Mouse (Mus musculus) intestine, embryonic 14.5 days (tissue): Measurements from ENCODE around the gene Brwd1. TPM values are rescaled to one million over a fixed set of nuclear protein-coding genes. Genes with fewer than 3 reads are reported as not detected.

ENCODE experiments used
- ATAC-seq: fragments of 200-750 bp; cut with Nextera tagmentation; replicated peaks from 2 replicates; pipeline ENCODE4 v1.8.0; 2017; ENCODE audit warnings: low read depth, moderate number of reproducible peaks, moderate TSS enrichment, moderate library complexity; ENCODE audit not compliant: low FRiP score, low TSS enrichment
- DNase-seq: peaks from one replicate; pipeline ENCODE4 v3.0.0-alpha.2; 2018; ENCODE audit warnings: low spot score
- H3K27ac ChIP-seq: fragments of 300-500 bp; sonication (generic); 2 replicates; pipeline ENCODE4 v1.5.1; 2014; ENCODE audit warnings: low read depth, mild to moderate bottlenecking, control low read depth
- H3K27me3 ChIP-seq: fragments of 300-500 bp; sonication (generic); replicated peaks from 2 replicates; pipeline ENCODE4 v1.6.1; 2014; ENCODE audit warnings: low read length, control low read depth; ENCODE audit not compliant: control insufficient read depth, insufficient read depth
- H3K36me3 ChIP-seq: fragments of 300-500 bp; sonication (generic); 2 replicates; pipeline ENCODE4 v1.6.1; 2014; ENCODE audit warnings: low read length, control low read depth; ENCODE audit not compliant: control insufficient read depth, insufficient read depth
- H3K4me1 ChIP-seq: fragments of 300-500 bp; sonication (generic); replicated peaks from 2 replicates; pipeline ENCODE4 v1.6.1; 2014; ENCODE audit warnings: low read length, control low read depth, mixed read lengths; ENCODE audit not compliant: control insufficient read depth, insufficient read depth
- H3K4me2 ChIP-seq: fragments of 300-500 bp; sonication (generic); 2 replicates; pipeline ENCODE4 v1.6.1; 2014; ENCODE audit warnings: low read length
- H3K4me3 ChIP-seq: fragments of 300-500 bp; sonication (generic); 2 replicates; pipeline ENCODE4 v1.5.1; 2014; ENCODE audit warnings: low read depth, low read length, control low read depth, mixed read lengths
- H3K9ac ChIP-seq: fragments of 300-500 bp; sonication (generic); 2 replicates; pipeline ENCODE4 v1.6.1; 2014; ENCODE audit warnings: mild to moderate bottlenecking, low read length
- H3K9me3 ChIP-seq: fragments of 300-500 bp; sonication (generic); 2 replicates; pipeline ENCODE4 v1.6.1; 2016; ENCODE audit warnings: low read length, control low read depth; ENCODE audit not compliant: control insufficient read depth
- WGBS: fragments of 180-500 bp; shearing (Covaris S2); extraction: QIAGEN DNeasy Blood & Tissue Kit; methylation state at CpG from one replicate; pipeline ENCODE4 v1.1.7; 2014; 5-methylcytosine and 5-hydroxymethylcytosine counted together
- polyA plus RNA-seq: library from polyadenylated mRNA; unstranded; fragments of >200 nt; fragmentation: Nextera tagmentation; extraction: Ambion mirVana; gene quantifications from 2 replicates; pipeline ENCODE4 v1.2.1, GENCODE M21; 2014

Gene Brwd1
- polyA plus RNA-seq, 1 experiment from 2014 or later: 99.6 TPM

DNA sequence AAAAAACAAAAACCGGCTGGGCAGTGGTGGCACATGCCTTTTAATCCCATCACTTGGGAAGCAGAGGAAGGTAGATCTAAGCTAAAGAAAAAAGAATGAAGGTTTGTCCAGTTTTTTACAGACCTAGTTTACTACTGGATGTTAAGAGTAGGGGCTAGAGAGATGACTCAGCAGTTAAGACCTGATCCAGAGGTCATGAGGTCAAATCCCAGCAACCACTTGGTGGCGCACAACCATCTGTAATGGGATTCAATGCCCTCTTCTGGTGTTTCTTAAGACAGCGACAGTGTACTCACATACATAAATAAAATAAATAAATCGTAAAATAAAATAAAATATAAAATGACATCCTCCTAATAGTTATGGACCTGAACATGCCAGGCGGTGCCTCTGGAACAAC lies 38.2 kb downstream of the Brwd1 start:
- WGBS: 64% methylated on average over 5 of the region's 5 CpGs
- no peaks in the 10 kb centered on the region for H3K4me1 ChIP-seq
- H3K4me3 ChIP-seq: no peak overlapping the region
- H3K36me3 ChIP-seq: peaks cover 87% of the 10 kb centered on the region
- H3K4me2 ChIP-seq: no peak overlapping the region
- DNase-seq (no peak), ATAC-seq (no peak)
- H3K27me3 ChIP-seq: no peaks in the 10 kb centered on the region
- H3K9me3 ChIP-seq: no peaks in the 10 kb centered on the region
- H3K27ac ChIP-seq: no peak overlapping the region
- no peak overlapping the region for H3K9ac ChIP-seq

DNA sequence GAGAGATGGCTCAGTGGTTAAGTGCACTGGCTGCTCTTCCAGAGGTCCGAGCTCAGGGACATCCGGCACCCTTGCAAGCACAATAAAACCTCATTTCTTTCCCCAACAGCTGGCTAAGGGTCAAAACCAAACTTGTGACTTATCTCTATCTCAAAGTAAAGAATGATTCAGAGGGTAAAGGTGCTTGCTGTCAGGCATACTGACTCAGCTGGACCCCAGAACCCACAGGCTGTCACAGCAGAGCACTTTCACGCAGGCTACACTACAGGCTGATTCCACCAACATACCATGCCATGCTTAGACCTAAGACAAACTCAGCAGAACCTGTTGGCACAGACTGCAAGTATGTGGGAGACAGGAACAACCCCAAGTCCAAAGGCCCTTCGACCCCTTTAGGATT lies 41.6 kb downstream of the Brwd1 start:
- H3K4me2 ChIP-seq: no peak overlapping the region
- no peaks in the 10 kb centered on the region for H3K4me1 ChIP-seq
- no peaks in the 10 kb centered on the region for H3K27me3 ChIP-seq
- H3K9ac ChIP-seq: no peak overlapping the region
- H3K9me3 ChIP-seq: no peaks in the 10 kb centered on the region
- WGBS: 87% methylated on average over 4 of the region's 4 CpGs
- ATAC-seq (no peak), DNase-seq (no peak)
- H3K36me3 ChIP-seq: peaks cover 97% of the 10 kb centered on the region
- no peak overlapping the region for H3K4me3 ChIP-seq
- no peak overlapping the region for H3K27ac ChIP-seq

DNA sequence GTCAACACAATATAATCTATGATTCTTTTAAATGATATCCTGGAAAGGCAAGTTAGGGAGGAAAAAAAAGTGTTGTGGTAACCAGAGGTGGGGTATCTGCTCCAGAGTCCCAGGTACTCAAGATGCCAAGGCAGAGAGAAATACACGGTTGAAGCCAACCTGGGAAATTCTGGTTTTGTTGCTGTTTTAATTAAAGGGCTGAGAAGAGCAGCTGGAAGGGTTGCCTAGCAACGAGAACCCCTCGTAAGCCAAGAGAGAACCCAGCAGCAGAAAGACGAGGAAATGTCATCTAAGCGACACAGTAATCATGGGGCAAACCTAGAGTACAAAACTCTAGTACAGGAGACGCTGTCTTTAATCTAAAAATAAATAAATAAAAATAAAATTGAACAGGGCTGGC lies 42.8 kb downstream of the Brwd1 start:
- Histone ChIP-seq H3K9ac (no peak overlapping the region), H3K4me1 (no peaks in the 10 kb centered on the region), H3K27ac (no peak overlapping the region), H3K36me3 (peaks cover 98% of the 10 kb centered on the region), H3K4me3 (no peak overlapping the region), H3K9me3 (no peaks in the 10 kb centered on the region), H3K27me3 (no peaks in the 10 kb centered on the region), H3K4me2 (no peak overlapping the region)
- ATAC-seq (no peak), DNase-seq (no peak)
- WGBS: 70% methylated on average over 6 of the region's 6 CpGs

DNA sequence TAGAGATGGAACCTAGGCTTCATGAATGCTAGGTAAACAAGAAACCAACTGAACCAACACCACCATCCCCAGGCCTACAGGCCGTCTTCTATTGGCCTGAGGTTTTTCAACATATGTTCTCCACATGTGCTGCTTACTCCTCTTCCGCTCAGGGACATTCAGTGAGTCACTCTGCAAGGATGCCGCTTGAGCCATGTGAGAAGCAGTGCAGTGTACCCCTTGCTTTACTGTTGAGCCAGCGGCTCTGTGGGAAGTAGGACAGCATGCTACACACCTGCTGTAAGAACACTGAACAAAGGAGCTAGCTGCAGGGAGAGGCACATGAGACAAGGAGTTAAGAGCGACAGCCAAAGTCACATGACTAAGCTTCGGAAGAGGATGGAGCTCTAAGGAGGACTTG lies 47.9 kb downstream of the Brwd1 start:
- 94% methylated on average over 6 of the region's 6 CpGs for WGBS
- Histone ChIP-seq H3K4me1 (no peaks in the 10 kb centered on the region), H3K4me2 (no peak overlapping the region), H3K9me3 (no peaks in the 10 kb centered on the region), H3K27ac (no peak overlapping the region), H3K27me3 (no peaks in the 10 kb centered on the region), H3K4me3 (no peak overlapping the region), H3K9ac (no peak overlapping the region), H3K36me3 (peaks cover 98% of the 10 kb centered on the region)
- DNase-seq: no peak
- ATAC-seq: no peak

DNA sequence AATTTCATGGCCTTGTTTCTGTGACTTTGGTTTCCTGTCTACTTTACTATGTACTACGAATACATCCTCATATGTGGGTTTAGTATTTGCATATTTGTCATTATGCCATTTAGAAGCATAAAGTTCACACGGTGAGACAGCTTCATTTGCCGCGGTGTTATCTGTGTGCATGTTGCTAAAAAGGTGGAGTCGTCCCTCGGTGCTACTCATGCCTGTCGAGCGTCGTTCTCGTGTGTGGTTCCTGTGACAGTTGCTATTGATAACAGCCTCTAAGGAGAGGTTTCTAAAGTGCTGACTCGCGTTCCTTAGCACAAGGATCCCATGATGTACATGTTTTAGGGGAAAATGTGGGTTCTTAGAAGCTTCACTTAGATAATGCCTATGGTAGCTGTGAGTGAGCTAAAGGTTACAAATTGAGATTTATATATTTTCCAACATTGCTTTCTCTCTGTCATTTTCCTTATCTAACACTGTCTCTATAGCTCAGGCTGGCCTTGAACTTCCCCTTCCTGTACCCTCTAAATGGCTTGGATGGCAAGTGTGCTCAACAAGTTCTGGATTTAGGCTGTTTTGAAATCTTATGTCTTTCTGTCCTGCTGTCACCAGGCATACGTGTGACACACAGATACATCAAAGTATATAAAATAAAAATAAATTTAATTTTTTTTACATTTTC lies 49.8 kb downstream of the Brwd1 start:
- no peak overlapping the region for H3K4me2 ChIP-seq
- no peaks in the 10 kb centered on the region for H3K9me3 ChIP-seq
- H3K4me1 ChIP-seq: no peaks in the 10 kb centered on the region
- no peak overlapping the region for H3K27ac ChIP-seq
- peaks cover 97% of the 10 kb centered on the region for H3K36me3 ChIP-seq
- no peak for DNase-seq
- 88% methylated on average over 13 of the region's 13 CpGs for WGBS
- ATAC-seq: no peak
- H3K27me3 ChIP-seq: no peaks in the 10 kb centered on the region
- H3K9ac ChIP-seq: no peak overlapping the region
- H3K4me3 ChIP-seq: no peak overlapping the region

DNA sequence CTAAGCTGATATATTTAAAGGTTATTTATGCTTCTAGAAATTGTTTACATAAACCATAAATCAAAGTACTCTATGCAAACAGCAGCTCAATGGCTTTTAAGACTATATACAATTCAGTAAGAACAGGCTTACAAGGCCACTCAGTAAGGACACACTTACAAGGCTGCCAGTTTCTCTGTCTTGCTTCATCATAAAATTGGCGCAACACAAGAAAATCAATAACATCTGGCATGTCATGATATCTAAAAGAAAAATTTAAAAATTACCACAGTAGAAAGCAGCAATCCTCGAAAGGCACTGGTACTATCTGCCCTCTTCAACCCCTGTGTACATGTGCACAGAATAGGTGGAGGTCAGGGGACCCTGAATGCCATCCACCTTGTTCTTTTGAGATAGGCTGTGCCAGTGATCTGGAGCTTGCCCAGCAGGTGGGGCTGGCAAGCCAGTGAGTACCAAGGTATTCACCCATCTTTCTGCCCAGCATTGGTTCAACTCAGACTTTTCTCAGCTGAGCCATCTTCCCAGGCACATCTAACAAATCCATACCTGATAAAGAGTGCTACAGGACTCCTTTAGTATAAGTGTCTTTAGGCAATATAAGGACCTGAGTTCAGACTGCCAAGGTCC lies 51.7 kb downstream of the Brwd1 start:
- Histone ChIP-seq H3K9ac (no peak overlapping the region), H3K4me2 (no peak overlapping the region), H3K4me3 (no peak overlapping the region), H3K36me3 (peaks cover 97% of the 10 kb centered on the region), H3K27me3 (no peaks in the 10 kb centered on the region), H3K27ac (no peak overlapping the region), H3K4me1 (no peaks in the 10 kb centered on the region), H3K9me3 (no peaks in the 10 kb centered on the region)
- WGBS: 90% methylated on average over 2 of the region's 2 CpGs
- DNase-seq (no peak), ATAC-seq (no peak)

DNA sequence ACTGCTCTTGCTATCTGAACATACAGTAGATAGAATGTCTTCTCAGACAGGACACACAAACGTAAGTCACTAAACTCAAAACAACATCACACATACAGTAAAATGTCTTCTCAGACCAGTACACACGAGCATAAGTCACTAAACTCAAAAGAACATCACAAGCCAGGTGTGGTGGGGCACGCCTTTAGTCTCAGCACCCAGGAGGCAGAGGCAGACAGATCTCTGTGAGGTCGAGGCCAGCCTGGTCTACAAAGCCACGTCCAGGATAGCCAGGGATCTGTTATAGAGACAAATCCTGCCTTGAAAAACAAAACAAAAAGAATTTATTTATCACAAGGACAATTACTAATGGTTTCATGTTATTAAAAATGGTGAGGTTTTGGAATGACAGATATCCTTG lies 56.1 kb downstream of the Brwd1 start:
- Histone ChIP-seq H3K9me3 (no peaks in the 10 kb centered on the region), H3K4me2 (no peak overlapping the region), H3K27me3 (no peaks in the 10 kb centered on the region), H3K27ac (no peak overlapping the region), H3K9ac (no peak overlapping the region), H3K36me3 (peaks cover 91% of the 10 kb centered on the region), H3K4me1 (no peaks in the 10 kb centered on the region), H3K4me3 (no peak overlapping the region)
- ATAC-seq (no peak), DNase-seq (no peak)
- 88% methylated on average over 5 of the region's 5 CpGs for WGBS

DNA sequence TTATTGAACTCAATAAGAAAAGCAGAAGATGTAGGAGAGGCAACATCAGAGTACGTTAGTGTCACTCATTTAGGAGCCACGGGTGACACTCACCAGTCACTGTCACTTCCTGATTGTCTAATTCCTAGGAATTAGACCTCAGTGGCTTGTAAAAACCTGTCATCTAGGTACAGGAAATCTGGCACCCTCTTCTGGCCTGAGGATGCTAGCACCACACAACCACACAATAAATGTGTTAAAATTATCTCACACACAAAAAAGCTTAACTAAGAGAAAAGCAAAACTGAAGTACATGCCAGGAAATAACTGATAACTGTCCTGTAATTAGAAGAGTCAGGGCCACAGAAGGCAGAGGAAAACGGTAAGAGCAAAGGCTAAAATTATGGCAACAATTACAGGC lies 57.1 kb downstream of the Brwd1 start:
- no peak overlapping the region for H3K27ac ChIP-seq
- peaks cover 91% of the 10 kb centered on the region for H3K36me3 ChIP-seq
- no peak overlapping the region for H3K9ac ChIP-seq
- DNase-seq (no peak), ATAC-seq (no peak)
- no peak overlapping the region for H3K4me3 ChIP-seq
- H3K9me3 ChIP-seq: no peaks in the 10 kb centered on the region
- H3K27me3 ChIP-seq: no peaks in the 10 kb centered on the region
- 80% methylated on average over 3 of the region's 3 CpGs for WGBS
- no peak overlapping the region for H3K4me2 ChIP-seq
- H3K4me1 ChIP-seq: no peaks in the 10 kb centered on the region

DNA sequence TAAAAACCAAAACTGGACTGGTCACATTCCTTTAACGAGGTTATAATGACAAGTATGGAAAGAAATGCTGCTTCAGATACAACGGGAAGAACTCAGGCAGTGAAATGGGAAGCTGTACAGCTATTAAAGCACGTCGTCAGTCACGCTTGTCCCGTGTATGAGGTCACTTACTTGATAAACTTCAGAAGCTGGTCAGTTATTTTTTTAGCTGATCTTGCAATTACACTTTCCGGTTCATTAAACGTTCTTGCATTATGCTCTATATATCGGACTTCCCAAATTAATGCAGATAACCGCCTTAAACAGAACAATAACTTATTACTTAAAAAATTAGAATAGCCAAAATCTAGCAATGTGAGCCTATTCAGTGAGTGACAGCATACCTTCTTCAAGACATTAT lies 61.3 kb downstream of the Brwd1 start:
- H3K4me1 ChIP-seq: no peaks in the 10 kb centered on the region
- ATAC-seq (no peak), DNase-seq (no peak)
- H3K9ac ChIP-seq: no peak overlapping the region
- no peak overlapping the region for H3K4me2 ChIP-seq
- no peaks in the 10 kb centered on the region for H3K27me3 ChIP-seq
- no peak overlapping the region for H3K4me3 ChIP-seq
- WGBS: 94% methylated on average over 10 of the region's 10 CpGs
- H3K27ac ChIP-seq: no peak overlapping the region
- peaks cover 93% of the 10 kb centered on the region for H3K36me3 ChIP-seq
- H3K9me3 ChIP-seq: no peaks in the 10 kb centered on the region
